Mouse (Mus musculus): ENCODE data around the gene Ptprg. TPM values are rescaled to one million over a fixed set of nuclear protein-coding genes. Genes with fewer than 3 reads are reported as not detected.

The Ptprg gene
- total and polyA plus RNA-seq, 2 experiments from 2014 or later, result 28.5 to 88.7 TPM

GRCm38 (mm10) chr14:12161738-12162310, 608.5 kb downstream of the Ptprg start:
- Histone ChIP-seq H3K27me3 (ENCODE audit: insufficient read depth, low read length) (no peaks in the 10 kb centered on the region), H3K4me1 (ENCODE audit: insufficient read depth) (0 out of 2 replicates have a peak, but pooled peaks cover 11% of the 10 kb centered on the region), H3K9ac (no peak overlapping the region), H3K27ac (ENCODE audit: low read depth, low read length) (peak overlapping the region; percentile 35; the same call in 1 of the 2 replicates), H3K4me2 (ENCODE audit: low read depth) (no peak overlapping the region), H3K36me3 (ENCODE audit: insufficient read depth) (no peaks in the 10 kb centered on the region), H3K9me3 (ENCODE audit: low read length) (no peaks in the 10 kb centered on the region), H3K4me3 (ENCODE audit: low read depth, low read length) (no peak overlapping the region)
- 66% methylated on average over 14 of the region's 14 CpGs for WGBS
- ATAC-seq, result peak; percentile 72
- no peak for TF ChIP-seq CTCF (IDR thresholded peaks at IDR 0.05; ENCODE audit: low read depth)
- DNase-seq, result peak; percentile 63

DNA sequence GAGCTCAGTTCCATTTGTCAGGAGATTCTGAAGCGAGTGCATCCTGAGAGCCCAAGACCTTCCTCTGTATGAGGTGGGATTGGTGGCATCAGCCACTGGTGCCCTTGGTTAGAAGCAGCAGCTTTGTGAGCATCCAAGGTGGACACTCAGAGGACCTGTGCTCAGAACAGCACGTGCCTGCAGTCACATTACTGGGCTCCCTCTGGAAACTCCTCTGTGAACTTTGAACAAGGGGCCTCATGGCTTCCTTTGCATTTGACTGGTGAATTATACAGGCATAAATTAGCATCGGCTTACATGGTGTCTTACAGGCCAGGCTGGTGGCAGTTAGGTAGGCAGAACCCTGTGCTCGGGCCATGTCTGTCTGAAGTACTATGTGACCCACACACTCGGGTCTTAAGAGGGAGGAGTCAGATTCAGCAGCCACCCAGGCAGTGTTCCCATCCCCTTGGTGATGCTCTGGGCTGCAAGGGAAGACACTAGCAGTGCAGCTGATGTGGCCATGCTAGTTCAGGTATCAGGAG, 609.1 kb downstream of the Ptprg start:
- Histone ChIP-seq H3K4me2 (ENCODE audit: low read depth) (no peak overlapping the region), H3K4me1 (ENCODE audit: insufficient read depth) (0 out of 2 replicates have a peak, but pooled peaks cover 11% of the 10 kb centered on the region), H3K36me3 (ENCODE audit: insufficient read depth) (no peaks in the 10 kb centered on the region), H3K9me3 (ENCODE audit: low read length) (no peaks in the 10 kb centered on the region), H3K4me3 (ENCODE audit: low read depth, low read length) (no peak overlapping the region), H3K27me3 (ENCODE audit: insufficient read depth, low read length) (no peaks in the 10 kb centered on the region), H3K27ac (ENCODE audit: low read depth, low read length) (no peak overlapping the region), H3K9ac (no peak overlapping the region)
- peak; percentile 30 for ATAC-seq
- TF ChIP-seq CTCF (IDR thresholded peaks at IDR 0.05; ENCODE audit: low read depth), result no peak
- 47% methylated on average over 5 of the region's 5 CpGs for WGBS
- no peak for DNase-seq

- Histone ChIP-seq H3K27ac (ENCODE audit: low read depth, low read length) (no peak overlapping the region), H3K4me3 (ENCODE audit: low read depth, low read length) (no peak overlapping the region), H3K4me1 (ENCODE audit: insufficient read depth) (0 out of 2 replicates have a peak, but pooled peaks cover 11% of the 10 kb centered on the region), H3K4me2 (ENCODE audit: low read depth) (no peak overlapping the region), H3K36me3 (ENCODE audit: insufficient read depth) (no peaks in the 10 kb centered on the region), H3K9me3 (ENCODE audit: low read length) (no peaks in the 10 kb centered on the region), H3K9ac (no peak overlapping the region), H3K27me3 (ENCODE audit: insufficient read depth, low read length) (no peaks in the 10 kb centered on the region)
- ATAC-seq, result no peak
- DNase-seq, result no peak
- WGBS, result 52% methylated on average over 4 of the region's 4 CpGs
- no peak for TF ChIP-seq CTCF (IDR thresholded peaks at IDR 0.05; ENCODE audit: low read depth)
These were observed 609.9 kb downstream of the Ptprg start for GRCm38 (mm10) chr14:12163196-12163595.

DNA sequence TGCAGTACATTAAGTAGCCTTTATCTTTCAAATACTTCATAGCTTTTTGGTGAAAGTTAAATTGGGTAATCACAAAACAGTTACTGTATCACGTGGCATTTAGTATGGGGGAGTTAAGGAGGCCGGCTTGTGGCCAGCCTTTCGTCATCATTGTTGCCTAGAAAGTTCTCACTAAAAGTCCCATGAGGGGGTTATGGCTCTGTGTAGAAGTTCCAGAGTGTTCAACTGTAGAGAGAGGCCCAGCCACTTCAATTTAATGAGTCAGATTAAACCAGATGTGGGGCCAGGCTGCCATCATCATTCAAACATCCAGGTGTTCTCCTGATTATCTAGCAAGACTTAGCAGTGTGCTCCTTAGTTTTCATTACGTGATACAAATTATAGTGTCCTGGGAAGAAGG, 613.9 kb downstream of the Ptprg start:
- WGBS, result 66% methylated on average over 4 of the region's 4 CpGs
- Histone ChIP-seq H3K27me3 (ENCODE audit: insufficient read depth, low read length) (no peaks in the 10 kb centered on the region), H3K4me2 (ENCODE audit: low read depth) (no peak overlapping the region), H3K4me3 (ENCODE audit: low read depth, low read length) (no peak overlapping the region), H3K9ac (no peak overlapping the region), H3K4me1 (ENCODE audit: insufficient read depth) (no peaks in the 10 kb centered on the region), H3K9me3 (ENCODE audit: low read length) (no peaks in the 10 kb centered on the region), H3K36me3 (ENCODE audit: insufficient read depth) (no peaks in the 10 kb centered on the region), H3K27ac (ENCODE audit: low read depth, low read length) (no peak overlapping the region)
- ATAC-seq (no peak), DNase-seq (no peak)
- TF ChIP-seq CTCF (IDR thresholded peaks at IDR 0.05; ENCODE audit: low read depth), result no peak

DNA sequence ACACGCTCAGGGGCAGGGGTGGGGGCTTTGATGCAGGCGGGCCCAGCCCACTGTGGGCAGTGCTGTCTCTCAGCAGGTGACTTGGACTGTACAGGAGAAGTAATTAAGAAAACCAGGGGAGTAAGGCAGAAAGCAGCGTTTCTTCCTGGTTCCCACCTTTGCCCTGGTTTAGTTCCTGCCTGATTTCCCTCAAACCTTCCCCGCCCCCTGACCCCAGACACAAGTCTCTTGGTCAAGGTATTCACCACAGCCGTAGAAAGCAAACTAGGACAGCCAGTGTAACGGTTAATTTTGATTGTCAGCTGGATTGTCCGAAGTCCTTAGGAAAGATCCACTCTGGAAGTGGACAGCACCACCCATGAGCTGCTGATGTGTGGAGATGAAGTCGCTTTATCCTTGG, 614.3 kb downstream of the Ptprg start:
- TF ChIP-seq CTCF (IDR thresholded peaks at IDR 0.05; ENCODE audit: low read depth), result no peak
- DNase-seq (no peak), ATAC-seq (no peak)
- no peak overlapping the region for H3K4me3 ChIP-seq (ENCODE audit: low read depth, low read length)
- H3K4me1 ChIP-seq (ENCODE audit: insufficient read depth), result no peaks in the 10 kb centered on the region
- no peak overlapping the region for H3K27ac ChIP-seq (ENCODE audit: low read depth, low read length)
- H3K4me2 ChIP-seq (ENCODE audit: low read depth), result no peak overlapping the region
- H3K9me3 ChIP-seq (ENCODE audit: low read length), result no peaks in the 10 kb centered on the region
- WGBS, result 73% methylated on average over 8 of the region's 8 CpGs
- no peaks in the 10 kb centered on the region for H3K36me3 ChIP-seq (ENCODE audit: insufficient read depth)
- no peak overlapping the region for H3K9ac ChIP-seq
- no peaks in the 10 kb centered on the region for H3K27me3 ChIP-seq (ENCODE audit: insufficient read depth, low read length)

GRCm38 (mm10) chr14:12177436-12177835, 624.1 kb downstream of the Ptprg start:
- H3K9ac ChIP-seq, result no peak overlapping the region
- H3K27ac ChIP-seq (ENCODE audit: low read depth, low read length), result no peak overlapping the region
- ATAC-seq (peak; percentile 81), DNase-seq (peak; percentile 63)
- 6% methylated on average over 5 of the region's 5 CpGs for WGBS
- no peaks in the 10 kb centered on the region for H3K36me3 ChIP-seq (ENCODE audit: insufficient read depth)
- no peak for TF ChIP-seq CTCF (IDR thresholded peaks at IDR 0.05; ENCODE audit: low read depth)
- H3K4me1 ChIP-seq (ENCODE audit: insufficient read depth), result no peaks in the 10 kb centered on the region
- no peaks in the 10 kb centered on the region for H3K27me3 ChIP-seq (ENCODE audit: insufficient read depth, low read length)
- H3K9me3 ChIP-seq (ENCODE audit: low read length), result no peaks in the 10 kb centered on the region
- H3K4me2 ChIP-seq (ENCODE audit: low read depth), result no peak overlapping the region
- no peak overlapping the region for H3K4me3 ChIP-seq (ENCODE audit: low read depth, low read length)

GRCm38 (mm10) chr14:12178645-12179044, 625.3 kb downstream of the Ptprg start:
- Histone ChIP-seq H3K36me3 (ENCODE audit: insufficient read depth) (no peaks in the 10 kb centered on the region), H3K4me2 (ENCODE audit: low read depth) (no peak overlapping the region), H3K9ac (no peak overlapping the region), H3K27ac (ENCODE audit: low read depth, low read length) (no peak overlapping the region), H3K9me3 (ENCODE audit: low read length) (no peaks in the 10 kb centered on the region), H3K4me1 (ENCODE audit: insufficient read depth) (no peaks in the 10 kb centered on the region), H3K27me3 (ENCODE audit: insufficient read depth, low read length) (no peaks in the 10 kb centered on the region), H3K4me3 (ENCODE audit: low read depth, low read length) (no peak overlapping the region)
- no peak for DNase-seq
- ATAC-seq, result no peak
- 76% methylated on average over 1 of the region's 1 CpGs for WGBS
- TF ChIP-seq CTCF (IDR thresholded peaks at IDR 0.05; ENCODE audit: low read depth), result no peak
